Mouse (Mus musculus): ENCODE results near the gene Fgr.

Fgr gene

GRCm38 (mm10) chr4:133014088-133014487 lies 40.2 kb downstream of the Fgr start:
- CTCF ChIA-PET = interaction anchor here (0.7 to 1.5 kb wide), 3 partner anchors 36 to 273 kb away, joined by 3 to 4 read pairs (median 3); no protein-coding TSS in a partner anchor

- CTCF ChIA-PET = interaction anchor here (0.5 to 1.5 kb wide), 2 partner anchors 35 to 546 kb away, joined by 3 to 4 read pairs; no protein-coding TSS in a partner anchor
Measured at GRCm38 (mm10) chr4:133014896-133015709, 41.2 kb downstream of the Fgr start.

DNA sequence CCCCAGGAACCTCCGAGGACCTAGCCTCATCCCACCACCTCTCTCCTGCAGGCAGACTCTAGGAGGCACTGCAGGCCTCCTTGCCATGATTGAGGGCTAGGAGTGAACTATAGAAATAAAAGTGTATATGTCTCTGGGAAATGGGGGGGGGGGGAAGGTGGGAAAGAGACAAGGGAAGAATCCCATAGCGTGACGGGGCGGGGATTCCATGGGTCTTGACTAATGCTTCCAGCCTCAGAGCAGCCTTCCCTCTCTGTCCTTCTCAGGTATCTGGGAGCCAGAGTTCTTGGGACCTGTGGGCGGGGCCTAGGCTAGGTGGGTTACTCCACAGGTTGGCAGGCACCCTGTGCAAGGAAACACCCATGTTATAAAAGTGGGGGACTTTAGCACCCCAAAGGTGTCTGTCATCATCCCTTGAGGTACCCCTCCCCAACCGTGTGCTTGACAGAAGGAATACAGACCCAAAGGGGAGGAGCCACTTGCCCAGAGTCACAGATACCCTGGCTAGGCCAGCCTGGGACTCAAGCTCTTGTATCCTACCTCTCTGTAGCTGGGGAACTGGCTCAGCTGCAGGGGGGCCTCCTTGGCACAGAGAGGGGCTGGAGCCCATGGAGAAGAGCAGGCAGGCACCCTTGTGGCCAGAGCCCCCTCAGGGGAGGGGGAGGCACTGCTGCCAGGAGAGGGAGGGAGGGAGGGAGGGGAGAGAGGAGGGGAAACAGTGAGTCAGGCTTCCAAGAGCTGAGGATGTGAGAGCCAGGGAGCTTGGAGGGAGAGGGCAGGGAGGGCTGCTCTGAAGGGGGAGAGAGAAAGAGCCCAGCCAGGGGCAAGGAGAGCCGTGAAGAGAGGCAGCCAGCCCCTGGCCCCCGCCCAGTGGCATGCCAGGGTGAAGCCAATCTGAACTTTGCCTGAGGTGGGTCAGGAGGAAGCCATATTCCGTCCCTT lies 42.1 kb downstream of the Fgr start:
- CTCF ChIA-PET = no interaction called here

DNA sequence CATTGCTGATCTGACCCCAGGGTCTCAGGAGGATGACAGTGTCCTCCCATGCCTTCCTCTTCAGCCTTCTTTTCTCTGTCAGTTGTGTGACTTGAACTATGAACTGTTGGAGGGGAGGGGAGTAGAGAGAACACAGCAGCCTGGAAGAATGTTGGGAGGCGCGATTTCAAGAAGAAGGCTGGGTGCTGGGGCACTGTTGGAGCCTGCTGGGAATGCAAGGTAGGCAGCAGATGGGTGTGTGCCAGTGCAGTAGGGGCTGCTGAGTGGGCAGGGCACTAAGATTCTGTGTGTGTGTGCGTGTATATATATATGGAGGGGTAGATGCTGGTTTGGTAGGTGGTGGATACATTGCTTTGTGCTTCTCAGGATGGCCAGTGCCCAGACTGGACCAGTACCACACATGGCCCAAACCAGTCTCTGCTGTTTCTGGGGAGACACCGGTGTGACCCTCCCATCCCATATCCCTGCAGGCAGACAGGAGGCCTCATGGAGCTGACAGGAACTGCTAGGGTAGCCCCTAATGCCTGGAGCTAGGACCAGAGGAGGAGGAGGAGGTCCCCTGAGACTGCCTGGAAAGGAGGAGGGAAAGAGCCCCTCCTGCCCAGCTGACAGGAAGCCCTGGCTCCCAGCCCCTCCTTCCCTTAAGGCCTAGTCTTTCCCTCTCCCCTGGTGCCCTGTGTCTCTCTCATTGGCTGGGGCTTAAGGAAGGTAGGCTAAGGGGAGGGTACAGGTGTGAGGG lies 43.0 kb downstream of the Fgr start:
- CTCF ChIA-PET = interaction anchor here (0.6 kb wide), 1 partner anchor 233 kb away, joined by 9 read pairs; no protein-coding TSS in a partner anchor

GRCm38 (mm10) chr4:133017597-133018262 lies 43.8 kb downstream of the Fgr start:
- CTCF ChIA-PET = interaction anchor here (0.6 kb wide), 1 partner anchor 232 kb away, joined by 9 read pairs; no protein-coding TSS in a partner anchor

GRCm38 (mm10) chr4:133018263-133018798 lies 44.4 kb downstream of the Fgr start:
- CTCF ChIA-PET = interaction anchor here (1.1 kb wide), 1 partner anchor 62 kb away, joined by 7 read pairs; no protein-coding TSS in a partner anchor

DNA sequence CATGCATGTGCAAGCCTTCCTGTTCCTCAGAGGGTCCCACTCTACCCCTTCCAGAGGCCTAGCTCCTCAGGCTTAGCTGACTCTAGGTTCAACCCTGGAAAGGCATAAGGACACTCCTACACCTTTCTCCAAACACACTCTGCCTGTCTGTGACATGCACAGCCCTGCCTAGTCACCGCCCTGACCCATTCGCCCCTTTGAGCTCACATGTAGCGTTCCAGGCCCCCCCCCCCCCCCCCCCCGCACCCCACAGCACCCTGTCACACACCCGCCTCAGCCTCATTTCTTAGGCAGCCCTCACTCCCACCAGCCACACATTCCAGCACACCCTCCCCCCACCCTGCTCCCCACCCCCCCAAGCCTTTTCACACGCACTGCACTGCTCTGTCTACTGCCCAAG lies 46.8 kb downstream of the Fgr start:
- CTCF ChIA-PET = interaction anchor here (0.6 kb wide), 1 partner anchor 73 kb away, joined by 3 read pairs; no protein-coding TSS in a partner anchor

DNA sequence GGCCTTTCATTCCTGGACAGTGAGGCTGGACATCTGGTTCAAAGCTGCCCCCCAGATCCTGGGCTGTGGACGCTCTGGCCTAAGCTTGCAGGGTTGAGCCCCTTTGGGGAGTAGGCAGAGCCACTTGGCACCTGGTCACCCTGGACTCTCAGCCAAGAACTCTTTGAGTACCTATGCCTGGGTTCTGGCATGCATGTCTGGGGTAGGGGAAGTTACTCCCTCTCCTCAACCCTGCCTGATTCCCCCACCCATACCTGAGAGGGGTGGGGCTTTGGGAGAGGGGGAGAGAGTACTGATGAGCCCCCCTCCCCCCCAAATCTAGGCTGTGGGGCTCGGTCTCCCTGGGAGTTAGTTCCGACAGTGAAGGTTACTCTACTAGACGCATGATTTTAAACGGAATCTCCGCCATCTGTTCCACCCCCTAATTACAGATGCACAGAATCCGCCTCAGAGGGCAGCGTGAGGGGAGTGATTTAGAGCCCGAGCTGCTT lies 47.3 kb downstream of the Fgr start:
- CTCF ChIA-PET = no interaction called here

GRCm38 (mm10) chr4:133022217-133022616 lies 48.3 kb downstream of the Fgr start:
- CTCF ChIA-PET = interaction anchor here (0.6 kb wide), 1 partner anchor 514 kb away, joined by 5 read pairs; no protein-coding TSS in a partner anchor

- CTCF ChIA-PET = interaction anchor here (0.6 kb wide), 1 partner anchor 513 kb away, joined by 5 read pairs; no protein-coding TSS in a partner anchor
Measured at GRCm38 (mm10) chr4:133022954-133023635, 49.2 kb downstream of the Fgr start.

GRCm38 (mm10) chr4:133023636-133024035 lies 49.7 kb downstream of the Fgr start:
- CTCF ChIA-PET = no interaction called here

GRCm38 (mm10) chr4:133024404-133024803 lies 50.5 kb downstream of the Fgr start:
- CTCF ChIA-PET = interaction anchor here (0.7 kb wide), 1 partner anchor 11 kb away, joined by 3 read pairs; no protein-coding TSS in a partner anchor

DNA sequence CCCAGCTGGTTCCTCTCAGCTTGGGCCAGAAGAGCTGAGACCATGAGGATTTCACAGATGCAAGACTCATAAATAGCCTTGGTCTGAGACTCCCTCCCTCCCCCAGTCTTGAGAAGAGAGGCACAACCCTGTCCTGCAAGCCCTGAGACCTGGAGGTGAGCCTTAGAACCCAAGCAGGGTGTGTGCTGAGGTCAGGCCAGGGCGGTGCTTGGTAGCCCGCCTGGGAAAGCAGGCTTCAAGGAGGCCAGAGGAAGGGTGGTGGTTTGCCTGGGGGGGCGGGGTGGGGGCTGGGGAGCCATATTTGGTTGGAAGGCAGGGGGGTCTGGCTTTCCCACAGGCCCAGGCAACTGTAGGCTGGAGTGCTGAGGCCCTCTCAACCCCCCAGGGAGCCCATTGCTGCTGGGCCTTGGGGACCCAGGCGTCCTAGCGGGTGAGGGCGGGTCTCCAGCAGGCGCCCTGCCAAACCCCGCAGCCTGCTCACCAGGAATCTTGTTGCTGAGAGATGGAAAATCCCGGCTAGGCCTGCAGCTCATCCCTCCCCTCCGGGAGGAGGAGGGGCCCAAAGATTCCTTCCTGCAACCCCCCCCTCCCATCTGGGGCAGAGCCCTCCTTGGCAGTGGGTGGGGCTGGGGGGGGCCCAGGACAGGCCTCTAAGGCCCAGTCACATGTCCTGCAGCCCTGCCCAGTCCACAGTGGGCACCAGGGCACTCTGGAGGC lies 51.2 kb downstream of the Fgr start:
- CTCF ChIA-PET = no interaction called here

GRCm38 (mm10) chr4:133026272-133026671 lies 52.4 kb downstream of the Fgr start:
- CTCF ChIA-PET = no interaction called here

DNA sequence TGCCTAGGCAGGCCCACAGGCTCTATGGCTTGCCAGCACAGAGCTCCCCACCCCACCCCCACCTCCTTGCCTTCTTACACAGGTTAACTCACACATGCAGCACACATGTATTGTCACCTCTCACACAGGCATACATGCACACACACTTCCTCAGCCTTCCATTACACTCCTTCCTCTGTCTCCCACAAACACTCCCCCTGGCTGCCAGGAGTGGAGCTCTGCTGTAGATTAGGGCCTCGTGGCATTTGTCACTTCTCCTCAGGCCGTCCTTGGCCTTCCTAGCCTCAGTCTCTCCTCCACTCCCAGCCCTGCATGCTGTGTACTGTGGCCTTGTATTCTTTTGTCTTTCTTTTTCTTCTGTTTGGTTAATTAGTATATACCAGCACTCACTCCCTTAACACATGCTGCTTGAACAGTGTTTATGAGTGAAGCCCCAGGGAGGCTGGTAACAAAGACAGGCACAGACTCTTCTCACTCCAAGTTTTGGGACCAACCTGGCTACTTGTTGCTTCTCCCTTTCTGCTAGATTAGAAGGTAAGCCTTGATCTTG lies 53.0 kb downstream of the Fgr start:
- CTCF ChIA-PET = no interaction called here

- CTCF ChIA-PET = no interaction called here
Measured at GRCm38 (mm10) chr4:133027721-133028120, 53.8 kb downstream of the Fgr start.

- CTCF ChIA-PET = no interaction called here
Measured at GRCm38 (mm10) chr4:133028193-133028592, 54.3 kb downstream of the Fgr start.

DNA sequence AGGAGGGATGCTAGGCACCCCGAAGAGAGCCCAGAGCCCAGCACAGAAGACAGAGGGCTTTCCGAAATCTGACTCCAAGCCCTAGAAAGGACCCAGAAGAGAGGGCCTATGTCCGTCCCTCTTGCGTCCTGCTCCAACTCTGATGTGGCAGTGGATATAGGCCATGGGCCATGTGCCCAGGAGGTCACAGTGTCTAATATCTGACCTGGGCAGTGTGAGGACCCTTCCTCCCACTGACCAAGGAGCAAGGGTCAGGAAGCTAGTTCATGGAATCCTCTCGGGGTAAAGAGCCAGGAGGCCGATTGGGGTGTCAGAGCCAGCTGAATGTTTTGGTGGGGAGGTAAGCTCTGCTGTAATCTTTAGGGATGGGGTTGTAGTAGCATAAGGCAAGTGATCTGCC lies 55.0 kb downstream of the Fgr start:
- CTCF ChIA-PET = interaction anchor here (0.6 kb wide), 1 partner anchor 88 kb away, joined by 4 read pairs; no protein-coding TSS in a partner anchor

Data from spleen, embryonic (tissue).